Mouse (Mus musculus) CD4-positive helper T cell, adult 2 months (primary cell): Measurements from ENCODE around the gene Gm45140.
A peak's percentile ranks its signal among the peaks of the same experiment; 100 is the strongest.
"Not testable (repeated sequence)": the region's sequence is repeated elsewhere in the genome, so short reads cannot be mapped to it uniquely, and the experiment has no call there.

Source experiments
- DNase-seq: peaks from one replicate; pipeline ENCODE4 v3.0.0-alpha.2; 2012; ENCODE audit warnings: low read depth, missing footprints, low spot score

Gene Gm45140

DNA sequence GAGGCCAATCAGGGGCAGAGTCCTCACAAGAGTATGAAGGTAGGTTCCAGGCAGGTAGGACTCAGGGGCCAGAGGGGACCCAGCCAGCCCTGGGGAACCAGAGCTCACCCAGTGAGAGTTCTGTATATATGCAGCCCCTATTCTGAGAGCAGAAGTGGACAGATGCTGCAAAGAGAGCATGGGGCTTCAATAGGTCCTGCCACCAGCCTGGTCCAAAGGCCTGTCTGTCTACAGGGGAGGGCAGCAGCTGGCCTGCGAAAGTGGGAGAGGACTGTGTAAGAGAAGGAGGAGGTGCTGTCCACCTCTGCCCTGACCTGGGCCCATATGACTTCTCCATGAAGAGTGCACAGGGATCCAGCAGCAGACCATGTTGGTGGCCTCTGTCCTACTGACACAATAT lies 58.9 kb downstream of the Gm45140 start:
- DNase-seq: no peak

DNA sequence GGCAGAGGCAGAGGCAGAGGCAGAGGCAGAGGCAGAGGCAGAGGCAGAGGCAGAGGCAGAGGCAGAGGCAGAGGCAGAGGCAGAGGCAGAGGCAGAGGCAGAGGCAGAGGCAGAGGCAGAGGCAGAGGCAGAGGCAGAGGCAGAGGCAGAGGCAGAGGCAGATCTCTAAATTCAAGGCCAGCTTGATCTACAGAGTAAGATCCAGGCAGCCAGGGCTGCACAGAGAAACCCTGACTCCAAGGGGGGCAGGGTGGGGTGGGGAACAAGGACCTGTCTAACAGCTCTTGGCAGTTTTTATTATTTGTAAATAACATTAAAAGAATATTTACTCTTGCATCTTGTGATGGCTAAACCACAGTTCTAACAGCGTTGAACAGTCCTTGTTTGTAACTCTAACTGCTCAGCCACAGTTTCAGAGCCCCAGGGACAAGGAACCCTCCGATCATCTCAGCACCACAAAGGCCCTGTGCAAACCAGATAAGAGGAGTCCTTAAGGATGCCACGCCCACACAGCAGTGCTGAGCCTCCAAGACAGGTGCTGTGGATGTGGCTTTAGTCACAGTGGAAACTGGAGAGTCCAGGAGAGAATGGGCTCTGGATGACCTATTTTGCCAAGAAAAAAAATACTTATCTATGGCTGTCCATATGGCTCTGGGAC lies 59.9 kb downstream of the Gm45140 start:
- no peak for DNase-seq

DNA sequence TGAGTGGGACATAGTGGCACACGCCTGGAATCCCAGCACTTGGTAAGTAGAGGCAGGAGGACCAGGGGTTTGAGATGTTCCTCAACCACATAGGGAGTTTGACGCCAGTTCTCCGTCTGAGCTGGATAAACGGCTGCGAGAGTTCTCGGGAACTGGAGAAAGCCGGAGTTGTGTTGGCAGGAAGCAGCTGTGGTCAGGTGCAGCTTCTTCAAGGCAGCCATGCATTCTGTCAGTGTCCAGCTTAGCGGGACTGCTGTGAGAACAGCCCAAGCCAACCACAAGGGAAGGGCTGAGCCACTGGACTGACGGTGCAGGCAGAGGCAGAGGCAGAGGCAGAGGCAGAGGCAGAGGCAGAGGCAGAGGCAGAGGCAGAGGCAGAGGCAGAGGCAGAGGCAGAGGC lies 60.7 kb downstream of the Gm45140 start:
- no peak for DNase-seq

DNA sequence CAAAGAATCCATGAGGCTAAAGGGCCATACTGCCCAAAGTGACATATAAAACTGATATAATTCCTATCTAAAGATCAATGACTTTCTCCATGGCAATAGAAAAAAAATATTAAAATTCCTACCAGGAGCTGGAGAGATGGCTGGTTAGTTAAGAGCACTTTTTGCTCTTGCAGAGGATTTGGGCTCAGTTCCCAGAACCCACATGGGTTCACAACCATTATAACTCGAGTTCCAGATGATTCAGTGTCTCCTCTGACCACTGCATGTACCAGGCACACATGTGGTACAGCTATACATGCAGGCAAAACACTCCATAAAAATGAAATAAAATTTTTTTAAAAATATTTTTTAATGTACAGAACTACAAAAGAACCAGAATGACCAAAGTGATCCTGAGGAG lies 61.1 kb downstream of the Gm45140 start:
- DNase-seq: no peak

DNA sequence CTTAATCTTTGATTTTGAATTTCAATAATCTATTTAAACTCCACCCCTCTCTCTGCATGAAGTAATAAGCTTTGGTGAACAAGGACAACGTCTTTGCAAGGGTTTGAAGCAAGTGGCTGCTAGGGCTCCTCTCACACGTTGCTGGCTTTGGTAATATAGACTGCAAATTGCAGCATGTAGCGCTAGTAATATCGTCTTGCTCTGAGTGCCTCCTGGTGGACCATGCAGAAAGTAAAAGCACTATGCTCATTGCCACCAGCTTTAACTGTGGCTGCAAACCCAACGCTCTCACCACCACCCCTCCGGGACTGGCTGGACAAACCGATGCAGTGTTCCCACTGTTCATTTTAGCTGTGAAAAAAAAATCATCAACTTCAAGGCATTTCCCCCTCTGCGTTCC lies 65.0 kb downstream of the Gm45140 start:
- DNase-seq: no peak

DNA sequence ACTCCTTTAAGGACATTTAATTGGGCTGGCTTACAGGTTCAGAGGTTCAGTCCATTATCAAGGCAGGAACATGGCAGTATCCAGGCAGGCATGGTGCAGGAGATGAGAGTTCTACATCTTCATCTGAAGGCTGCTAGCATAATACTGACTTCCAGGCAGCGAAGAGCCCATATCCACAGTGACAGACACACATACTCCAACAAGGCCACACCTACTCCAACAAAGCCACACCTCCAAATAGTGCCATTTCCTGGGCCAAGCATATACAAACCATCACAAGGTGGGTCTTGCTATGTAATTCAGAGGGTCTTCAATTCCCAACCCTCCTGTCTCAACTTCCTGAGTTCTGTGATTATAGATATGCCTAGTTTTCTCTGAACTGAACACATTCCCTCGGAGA lies 71.3 kb downstream of the Gm45140 start:
- not testable (repeated sequence) for DNase-seq

DNA sequence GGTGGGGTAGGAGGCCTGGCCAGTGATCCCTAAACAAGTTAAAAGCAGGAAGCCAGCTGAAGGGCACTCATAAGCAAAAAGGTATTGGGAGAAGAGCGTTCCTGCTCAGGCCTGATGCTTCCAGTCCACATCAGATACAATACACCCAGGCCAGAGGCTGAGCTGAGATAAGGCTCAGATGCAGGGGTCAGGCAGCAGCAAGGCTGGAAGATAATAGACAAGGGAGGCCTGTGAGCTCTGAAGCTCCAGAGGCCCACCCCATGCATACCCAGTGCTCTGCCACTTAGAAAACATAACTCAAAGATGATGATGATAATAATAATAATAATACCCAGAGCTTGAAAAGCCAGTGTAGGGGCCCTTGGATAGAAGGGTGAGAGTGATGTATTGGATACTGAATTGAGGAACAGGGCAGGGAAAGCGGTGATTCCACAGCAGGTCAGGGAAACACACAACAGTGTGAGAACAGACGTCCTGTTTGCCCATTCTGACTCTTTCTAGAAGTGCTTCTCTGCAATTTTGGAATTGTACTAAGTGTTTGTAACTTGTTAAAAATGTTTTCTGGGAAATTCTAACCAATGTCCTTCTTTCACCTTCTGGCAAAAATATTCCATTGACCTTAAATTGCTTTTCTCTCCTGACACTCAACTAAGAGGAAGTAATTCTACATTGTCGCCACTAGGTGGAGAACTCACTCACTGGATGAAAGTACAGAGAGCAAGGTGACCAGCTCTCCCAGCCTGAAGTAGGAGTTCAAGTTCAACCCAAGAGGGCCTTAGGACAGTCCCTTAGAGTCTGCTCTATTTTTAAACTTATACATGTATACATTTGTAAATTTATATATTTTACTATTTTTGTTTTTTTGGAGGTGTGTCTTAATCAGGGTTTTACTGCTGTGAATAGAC lies 72.0 kb downstream of the Gm45140 start:
- peak; percentile 48 for DNase-seq

DNA sequence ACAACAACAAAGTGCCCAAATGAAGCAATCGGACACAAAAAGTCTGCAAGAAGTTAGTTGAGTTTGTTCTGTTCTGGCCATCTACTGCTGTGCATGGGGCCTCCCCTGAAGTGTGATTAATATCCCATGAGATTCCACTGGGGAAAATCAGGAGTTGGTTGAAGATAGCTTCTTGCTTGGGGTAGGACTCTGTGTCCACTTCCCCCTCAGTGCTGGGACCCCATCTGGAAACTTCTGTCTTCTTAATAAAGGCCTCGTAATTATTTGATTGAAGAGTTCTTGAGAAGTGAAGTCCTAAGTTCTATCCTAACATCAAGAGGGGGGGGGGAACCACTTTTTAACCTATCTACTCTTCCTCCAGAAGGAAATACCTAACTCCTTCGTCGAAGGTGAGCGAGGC lies 73.4 kb downstream of the Gm45140 start:
- DNase-seq: no peak

DNA sequence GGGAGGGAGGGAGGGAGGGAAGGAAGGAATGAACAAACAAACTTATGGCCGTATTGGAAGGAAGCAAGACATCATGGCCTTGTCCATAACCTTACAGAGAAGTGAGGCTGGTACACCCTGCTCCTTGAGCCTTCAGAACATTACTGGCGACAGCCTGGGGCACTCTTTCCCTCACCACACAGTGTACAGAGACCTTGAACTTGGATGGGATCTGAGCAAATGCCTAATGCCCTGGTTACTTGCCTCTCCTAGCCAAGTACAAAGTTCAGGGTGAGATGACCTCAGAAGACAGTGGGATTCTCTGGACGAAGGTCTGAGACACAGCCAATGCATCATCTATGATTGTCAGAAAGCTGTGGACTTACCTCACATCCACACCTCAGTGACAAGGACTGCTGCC lies 75.7 kb downstream of the Gm45140 start:
- no peak for DNase-seq

DNA sequence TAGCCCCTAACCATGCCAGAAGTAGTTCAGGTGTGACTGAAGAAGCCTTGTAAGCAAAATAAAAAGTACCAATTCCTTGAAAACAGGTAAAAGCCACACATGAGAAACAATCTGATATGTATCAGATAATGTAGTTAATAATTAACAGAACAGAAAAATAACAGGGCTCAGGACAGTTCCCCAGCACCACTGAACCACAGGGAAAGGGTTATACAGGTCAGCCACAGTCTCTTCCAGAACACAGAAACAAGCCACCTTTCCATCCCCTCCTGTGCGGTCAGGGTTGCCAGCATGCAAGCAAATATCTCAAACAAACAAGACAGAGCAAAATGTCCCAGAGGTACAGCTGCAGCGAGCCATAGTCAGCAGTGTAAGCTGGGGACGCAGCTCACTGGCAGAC lies 76.2 kb downstream of the Gm45140 start:
- no peak for DNase-seq

DNA sequence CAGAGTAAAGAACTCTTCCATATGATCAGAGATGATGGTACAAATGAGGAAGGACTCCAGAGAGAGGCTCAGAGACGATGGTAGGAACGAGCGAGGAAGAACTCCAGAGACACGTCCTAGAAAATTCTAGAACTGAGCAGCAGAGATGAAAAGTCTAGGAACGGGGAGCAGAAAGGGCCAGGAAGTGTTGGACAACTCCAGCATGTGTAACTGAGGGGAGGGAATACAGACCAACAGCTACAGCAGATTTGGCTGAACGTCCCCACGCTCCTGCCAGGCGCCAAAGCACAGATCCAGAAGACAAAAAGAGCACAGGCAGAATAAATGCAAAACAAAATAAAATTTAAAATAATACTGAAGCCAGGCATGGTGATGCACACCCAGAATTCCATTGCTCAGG lies 78.7 kb downstream of the Gm45140 start:
- DNase-seq: no peak

DNA sequence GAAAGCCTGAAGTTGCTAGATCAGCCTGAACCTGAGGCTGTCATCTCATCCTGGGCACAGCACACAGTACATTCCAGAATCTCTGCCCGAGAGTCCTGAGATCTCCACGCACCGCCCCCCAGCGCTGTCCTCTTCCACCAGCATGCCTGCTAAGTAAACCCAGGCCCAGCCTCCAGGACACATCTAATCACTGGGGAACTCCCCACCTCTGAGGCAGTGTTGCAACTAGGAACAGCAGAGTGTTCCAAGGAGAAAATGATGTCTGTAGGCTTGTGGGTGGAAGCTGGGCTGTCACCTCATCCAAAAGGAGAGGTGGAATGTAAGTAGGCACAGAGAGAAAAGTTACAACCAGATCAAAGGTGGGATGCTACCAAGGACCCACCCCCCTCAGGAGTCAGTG lies 80.4 kb downstream of the Gm45140 start:
- no peak for DNase-seq

DNA sequence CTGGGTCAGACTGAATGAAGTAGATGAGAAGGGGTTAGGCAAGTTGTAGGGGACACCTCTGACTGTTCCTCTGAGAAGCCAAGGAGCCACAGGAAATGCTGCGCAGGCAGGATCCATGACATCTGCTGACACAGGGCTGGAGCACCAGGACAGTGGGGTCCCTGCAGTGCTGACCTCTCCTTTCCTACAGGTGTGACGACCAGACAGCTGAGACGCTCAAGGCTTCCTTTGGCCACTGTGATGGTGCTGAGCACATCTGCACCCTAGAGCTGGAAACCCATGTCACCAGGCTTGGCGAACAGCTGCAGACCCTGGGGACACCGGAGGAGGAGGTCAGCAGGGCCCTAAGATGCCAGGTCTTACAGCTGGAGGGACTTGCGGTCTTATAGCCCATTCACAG lies 84.0 kb downstream of the Gm45140 start:
- DNase-seq: no peak

DNA sequence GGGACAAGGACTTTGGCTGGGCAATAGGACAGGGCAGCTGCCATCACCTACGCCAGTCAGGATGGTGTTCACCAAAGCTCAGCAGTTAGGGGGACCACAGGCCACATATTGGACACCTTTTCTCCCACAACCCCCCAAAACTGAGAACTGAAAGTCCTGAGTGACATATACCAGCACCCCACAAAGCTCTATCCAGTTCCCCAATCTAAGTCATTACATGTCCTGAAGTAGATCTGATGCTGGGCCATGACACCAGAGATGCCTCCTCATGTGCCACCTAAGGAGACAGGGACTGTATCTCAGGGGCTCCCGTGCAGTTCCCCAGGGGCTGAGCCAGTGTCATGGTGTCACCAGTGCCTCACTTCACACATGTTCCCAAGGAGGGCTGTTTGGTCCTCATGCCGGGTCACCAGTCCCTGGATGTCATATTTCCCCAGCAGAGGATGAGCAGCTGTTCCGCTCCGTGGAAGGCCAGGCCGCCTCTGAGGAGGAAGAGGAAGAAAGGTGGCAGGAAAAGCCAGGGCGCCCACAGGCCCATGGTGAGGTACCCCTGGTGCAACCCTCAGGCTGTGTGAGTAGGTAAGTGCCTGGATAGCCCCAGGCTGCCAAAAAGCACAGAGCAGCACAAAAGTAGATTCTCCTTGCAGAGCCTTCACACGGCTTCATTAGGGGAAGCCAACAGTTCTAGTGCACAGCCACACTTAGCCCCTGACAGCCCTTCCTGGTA lies 85.2 kb downstream of the Gm45140 start:
- no peak for DNase-seq

DNA sequence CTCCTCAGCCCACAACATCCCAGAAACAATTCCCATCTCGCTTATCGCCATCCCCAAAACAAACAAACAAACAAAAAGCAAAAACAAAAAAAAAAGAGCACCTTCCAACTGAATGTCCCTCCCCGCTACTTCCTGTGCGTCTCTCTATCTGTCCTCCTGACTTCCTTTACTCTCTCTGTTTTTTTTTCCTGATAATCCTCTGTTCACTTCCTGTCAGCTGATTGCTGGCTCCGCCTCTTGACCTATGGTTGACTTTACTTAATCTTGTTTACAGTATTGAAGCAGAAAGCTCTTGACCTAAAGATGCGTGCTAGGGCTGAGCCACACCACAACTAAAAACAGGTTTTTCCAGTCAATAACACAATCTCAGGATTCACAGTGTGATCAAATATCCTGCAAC lies 87.1 kb downstream of the Gm45140 start:
- DNase-seq: no peak

DNA sequence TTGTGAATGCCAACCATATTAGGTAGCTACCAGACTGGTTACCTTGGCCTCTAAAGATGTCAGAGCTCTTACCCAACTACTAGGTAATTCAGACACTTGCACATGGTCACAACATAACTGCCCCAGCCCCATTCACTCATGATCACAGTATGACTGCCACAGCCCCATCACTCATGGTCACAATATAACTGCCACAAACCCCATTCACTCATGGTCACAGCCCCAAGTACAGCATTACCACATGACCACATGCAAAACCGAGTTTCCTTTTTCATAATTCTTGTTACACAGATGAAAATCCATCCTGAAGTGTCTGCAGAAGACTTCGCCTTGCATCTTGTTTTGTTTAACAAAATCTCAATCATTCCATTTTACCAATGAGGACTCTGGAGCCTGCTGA lies 87.5 kb downstream of the Gm45140 start:
- DNase-seq: no peak

DNA sequence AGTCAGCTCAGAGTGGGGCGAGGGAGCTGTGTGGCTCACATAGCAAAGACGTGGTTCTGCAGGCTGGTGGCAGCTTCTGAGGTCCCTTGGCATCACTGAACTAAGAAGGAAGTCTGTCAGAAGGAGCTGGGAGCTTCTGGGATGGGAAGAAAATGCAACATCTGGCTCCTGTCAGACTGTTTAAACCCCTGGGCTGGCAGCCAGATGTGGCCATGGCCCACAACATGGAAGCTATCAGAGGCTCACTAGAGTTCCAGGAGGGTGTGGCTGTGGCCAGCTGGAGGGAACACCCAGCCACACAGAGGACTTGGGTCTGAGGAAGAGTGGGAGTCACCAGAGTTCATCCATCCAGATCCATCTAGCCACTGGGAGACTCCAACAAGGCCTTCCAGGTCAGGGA lies 88.7 kb downstream of the Gm45140 start:
- no peak for DNase-seq

DNA sequence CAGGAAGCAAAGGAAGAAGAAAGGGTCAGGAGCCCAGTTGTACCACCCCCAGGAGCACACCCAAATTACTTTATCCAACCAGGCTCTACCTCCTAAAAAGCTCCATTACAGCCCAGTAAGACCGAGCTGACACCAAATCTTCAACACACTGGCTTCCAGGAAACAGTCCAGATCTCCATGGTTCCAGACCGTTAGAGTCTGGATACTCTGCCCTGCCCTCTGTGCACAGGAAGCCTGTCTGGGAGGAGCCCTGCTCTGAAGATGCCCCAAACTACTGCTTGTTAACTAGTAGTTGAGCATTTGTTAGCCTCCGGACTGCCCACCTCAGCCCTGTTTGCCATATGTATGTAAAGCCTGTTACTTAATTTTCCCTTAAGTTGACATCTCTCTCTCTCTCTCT lies 89.5 kb downstream of the Gm45140 start:
- DNase-seq: no peak

DNA sequence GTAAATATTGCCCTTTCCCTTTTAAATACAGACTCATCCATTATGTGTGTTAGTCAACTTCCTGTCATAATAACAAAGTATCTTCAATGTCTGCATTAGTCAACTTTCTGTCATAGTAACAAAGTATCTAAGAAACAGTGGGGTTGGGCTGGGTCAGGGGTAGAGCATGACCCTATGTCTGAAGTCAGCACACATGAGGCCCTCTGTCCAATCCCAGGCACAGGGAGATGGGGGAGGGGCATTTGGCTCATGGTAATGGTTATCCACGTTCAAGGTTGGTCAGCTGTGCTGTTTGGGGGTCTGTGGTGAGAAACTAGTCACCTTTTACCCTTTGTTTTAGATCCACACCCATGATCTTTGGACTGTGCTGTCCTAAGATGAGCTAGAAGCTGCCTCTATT lies 90.3 kb downstream of the Gm45140 start:
- DNase-seq: no peak

DNA sequence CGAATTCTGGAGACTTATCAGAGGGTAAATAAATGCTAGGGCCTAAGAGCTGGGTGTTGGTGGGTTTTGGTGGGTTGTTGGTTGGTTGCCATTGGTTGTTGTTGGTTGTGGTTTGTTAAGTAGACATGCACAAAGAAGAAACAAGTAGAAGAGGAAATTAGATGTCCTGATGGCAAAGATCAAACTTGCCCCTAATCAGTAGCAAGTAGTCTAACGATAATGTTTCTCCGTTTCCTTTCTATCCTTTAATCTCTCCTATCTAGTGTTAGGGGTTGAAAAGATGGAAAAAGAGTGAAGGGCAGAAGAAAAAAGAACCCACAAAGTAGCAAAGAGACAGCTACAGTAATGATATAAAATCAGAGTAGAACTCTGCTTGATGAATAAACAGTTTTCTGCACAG lies 91.0 kb downstream of the Gm45140 start:
- DNase-seq: no peak

DNA sequence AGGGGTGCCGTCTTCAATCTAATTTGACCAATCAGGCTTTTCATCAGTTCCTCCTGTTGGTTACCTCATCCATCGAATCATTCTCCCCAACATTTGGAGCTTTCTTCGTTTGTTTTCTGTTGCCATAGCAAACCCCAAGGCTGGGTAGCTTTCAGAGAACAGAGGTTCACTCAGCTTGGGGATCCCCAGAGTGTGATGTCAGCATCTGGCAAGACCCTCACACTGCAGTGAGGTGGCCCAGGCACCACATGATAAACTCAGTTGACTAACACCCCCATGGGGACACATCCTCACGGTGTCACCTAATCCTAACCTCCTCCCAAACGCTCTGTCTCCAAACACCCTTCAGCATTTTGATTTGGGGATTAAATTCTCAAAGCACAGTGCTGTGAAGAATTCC lies 92.3 kb downstream of the Gm45140 start:
- no peak for DNase-seq

DNA sequence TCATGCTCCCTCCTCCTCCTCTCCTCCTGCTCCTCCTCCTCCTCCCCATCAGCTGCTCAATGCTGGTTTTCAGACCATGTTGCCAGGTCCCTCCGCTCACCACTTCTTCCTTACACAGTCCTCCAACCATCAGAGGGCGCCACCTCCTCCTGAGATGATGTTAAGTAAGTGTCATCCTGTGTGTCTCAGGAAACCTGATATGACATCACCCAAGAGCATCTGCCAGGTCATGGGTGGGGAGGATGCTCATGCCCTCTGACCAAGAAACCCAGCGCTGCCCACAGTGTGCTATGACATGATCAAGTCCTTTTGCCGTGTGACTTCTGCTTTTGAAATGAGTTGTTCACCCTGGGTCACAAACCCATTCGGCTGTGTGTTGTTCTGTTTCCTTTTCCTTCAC lies 92.8 kb downstream of the Gm45140 start:
- peak; percentile 30 for DNase-seq

DNA sequence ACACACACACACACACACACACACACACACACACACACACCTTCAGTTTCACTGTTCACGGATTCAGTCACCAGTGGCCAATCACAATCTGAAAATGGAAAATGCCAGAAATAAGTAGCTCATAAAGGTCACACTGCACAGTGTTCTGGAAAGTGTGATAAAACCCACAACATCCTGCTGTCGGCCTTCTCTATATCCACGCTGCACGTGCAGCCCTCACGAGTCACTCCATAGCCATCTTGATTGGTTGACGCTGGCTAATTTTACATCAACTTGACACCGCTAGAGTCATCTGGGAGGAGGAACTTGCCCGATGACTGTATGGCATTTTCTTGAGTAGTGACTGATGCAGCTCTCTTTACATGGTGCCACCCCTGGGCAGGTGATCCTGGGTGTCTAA lies 93.6 kb downstream of the Gm45140 start:
- peak; percentile 36 for DNase-seq
